In the genomic region with DNA sequence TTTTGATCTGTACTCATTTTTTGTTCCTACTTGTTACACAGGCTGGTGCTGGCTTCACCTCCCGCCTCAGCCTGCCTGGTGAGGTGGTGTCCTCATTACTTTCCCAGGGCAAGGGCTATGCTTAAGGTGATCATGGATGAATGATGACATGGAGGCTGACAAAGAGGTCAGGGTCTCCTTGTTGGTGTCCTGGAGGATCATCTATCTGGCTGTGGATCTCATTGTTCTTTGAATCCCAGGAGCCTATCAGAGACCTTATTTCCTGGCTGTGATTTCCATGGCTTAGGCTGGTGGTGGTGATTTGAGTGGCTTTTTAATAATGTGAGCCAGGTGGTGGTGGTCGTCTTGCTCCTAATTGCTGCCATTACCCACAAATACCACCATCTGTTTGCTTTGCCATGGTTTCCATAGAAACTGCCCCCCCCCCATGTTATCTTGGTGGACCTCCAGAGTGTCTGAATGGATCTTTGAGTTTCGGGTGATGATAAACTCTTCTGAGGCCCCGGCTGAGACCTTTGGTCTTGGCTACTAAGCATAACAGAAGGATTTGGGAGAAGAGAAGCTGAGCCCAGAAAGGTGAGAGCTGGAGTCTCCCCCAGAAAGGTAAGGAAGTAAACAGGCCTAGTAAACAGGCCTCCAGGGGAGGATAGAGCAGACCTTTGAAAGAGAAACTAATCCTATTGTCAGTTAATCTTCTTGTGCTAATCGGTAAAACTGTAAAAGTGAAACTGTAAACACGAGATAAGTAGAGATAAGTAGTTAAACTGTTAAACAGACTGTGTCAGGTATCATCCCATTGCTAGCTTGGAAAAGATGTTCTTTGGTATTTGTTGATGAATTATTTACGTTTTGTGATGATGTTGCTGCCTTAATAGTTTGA, we compare ENCODE assay signal across 8 mouse cellular contexts. TPM values are rescaled to one million over a fixed set of nuclear protein-coding genes. Genes with fewer than 3 reads are reported as not detected.
DNase-seq lines count a peak whose midpoint lies in the region; ATAC-seq and TF ChIP-seq lines count a peak whose summit lies in the region.

No protein-coding gene starts in this region.

- no peak for TF ChIP-seq POLR2A in myocyte (IDR thresholded peaks at IDR 0.05; ENCODE audit: insufficient read length, low read depth)

- H3K4me3 ChIP-seq in heart, embryonic 15.5 days = no peak overlapping the region
- no peak overlapping the region for H3K4me3 ChIP-seq in brown adipose tissue, adult 24 weeks (ENCODE audit: insufficient read depth, low read depth, low read length)
- H3K4me3 ChIP-seq in hindbrain, embryonic 16.5 days (ENCODE audit: low read length) = no peak overlapping the region
- no peak overlapping the region for H3K4me3 ChIP-seq in myocyte
- H3K4me3 ChIP-seq in kidney, embryonic 14.5 days (ENCODE audit: low read length) = no peak overlapping the region

- H3K9ac ChIP-seq in heart, embryonic 15.5 days = no peak overlapping the region
- no peak overlapping the region for H3K9ac ChIP-seq in hindbrain, embryonic 16.5 days (ENCODE audit: low read depth, low read length)
- H3K9ac ChIP-seq in kidney, embryonic 14.5 days (ENCODE audit: low read depth, low read length) = no peak overlapping the region

- ATAC-seq in heart, embryonic 15.5 days (replicated peaks; ENCODE audit: insufficient number of reproducible peaks, insufficient read depth, low FRiP score, low read depth) = no peak
- peak; percentile 50; the same call in 1 of the 2 replicates for ATAC-seq in hindbrain, embryonic 16.5 days
- no peak for ATAC-seq in kidney, embryonic 14.5 days (ENCODE audit: low FRiP score, low TSS enrichment)

- no peak for DNase-seq in heart, adult 8-10 months (ENCODE audit: low spot score)
- no peak for DNase-seq in thymus, postnatal 14 days
- no peak for DNase-seq in lung, postnatal 4 days

- peaks cover 83% of the 10 kb centered on the region for H3K79me2 ChIP-seq in myocyte (ENCODE audit: control insufficient read depth, insufficient read depth)

- no peaks in the 10 kb centered on the region for H3K4me1 ChIP-seq in heart, embryonic 15.5 days (replicated peaks)
- peaks cover 3% of the 10 kb centered on the region; the same call in 1 of the 2 replicates for H3K4me1 ChIP-seq in brown adipose tissue, adult 24 weeks (ENCODE audit: control insufficient read depth, insufficient read depth, insufficient read length, low read length)
- H3K4me1 ChIP-seq in hindbrain, embryonic 16.5 days (ENCODE audit: control insufficient read depth, insufficient read depth, low read depth, low read length) = peaks cover 4% of the 10 kb centered on the region; the same call in 1 of the 2 replicates
- no peaks in the 10 kb centered on the region for H3K4me1 ChIP-seq in kidney, embryonic 14.5 days (ENCODE audit: control insufficient read depth, insufficient read depth, low read length)

- H3ac ChIP-seq in myocyte (ENCODE audit: control insufficient read depth, insufficient read length) = no peak overlapping the region

- no peak overlapping the region for H3K27ac ChIP-seq in heart, embryonic 15.5 days
- H3K27ac ChIP-seq in brown adipose tissue, adult 24 weeks (replicated peaks; ENCODE audit: low read depth, low read length) = peak overlapping the region; percentile 72
- no peak overlapping the region for H3K27ac ChIP-seq in hindbrain, embryonic 16.5 days (ENCODE audit: low read depth, low read length)
- H3K27ac ChIP-seq in kidney, embryonic 14.5 days (ENCODE audit: low read depth, low read length) = no peak overlapping the region

- 37% methylated on average over 7 of the region's 7 CpGs for WGBS in heart, embryonic 15.5 days
- WGBS in hindbrain, embryonic 16.5 days = 40% methylated on average over 7 of the region's 7 CpGs
- 48% methylated on average over 7 of the region's 7 CpGs for WGBS in kidney, embryonic 14.5 days

- no peaks in the 10 kb centered on the region for H3K36me3 ChIP-seq in heart, embryonic 15.5 days
- H3K36me3 ChIP-seq in hindbrain, embryonic 16.5 days (ENCODE audit: control insufficient read depth, insufficient read depth, low read length) = no peaks in the 10 kb centered on the region
- H3K36me3 ChIP-seq in myocyte (ENCODE audit: control insufficient read depth, insufficient read depth) = no peaks in the 10 kb centered on the region
- no peaks in the 10 kb centered on the region for H3K36me3 ChIP-seq in kidney, embryonic 14.5 days (ENCODE audit: control insufficient read depth, insufficient read depth, low read length)

- peak overlapping the region; percentile 1; the same call in 1 of the 2 replicates for H3K4me2 ChIP-seq in heart, embryonic 15.5 days
- H3K4me2 ChIP-seq in hindbrain, embryonic 16.5 days (ENCODE audit: low read length) = no peak overlapping the region
- H3K4me2 ChIP-seq in myocyte (ENCODE audit: low read depth) = peak overlapping the region; percentile 34
- H3K4me2 ChIP-seq in kidney, embryonic 14.5 days (replicated peaks; ENCODE audit: low read depth, low read length) = no peak overlapping the region

- H3K27me3 ChIP-seq in heart, embryonic 15.5 days = no peaks in the 10 kb centered on the region
- H3K27me3 ChIP-seq in hindbrain, embryonic 16.5 days (replicated peaks; ENCODE audit: control insufficient read depth, insufficient read depth, low read length) = no peaks in the 10 kb centered on the region
- H3K27me3 ChIP-seq in myocyte (ENCODE audit: control insufficient read depth, insufficient read depth, insufficient read length) = no peaks in the 10 kb centered on the region
- no peaks in the 10 kb centered on the region for H3K27me3 ChIP-seq in kidney, embryonic 14.5 days (ENCODE audit: control insufficient read depth, insufficient read depth, low read length)

- H3K9me3 ChIP-seq in heart, embryonic 15.5 days (replicated peaks) = no peaks in the 10 kb centered on the region
- no peaks in the 10 kb centered on the region for H3K9me3 ChIP-seq in hindbrain, embryonic 16.5 days (ENCODE audit: control insufficient read depth, low read length)
- H3K9me3 ChIP-seq in kidney, embryonic 14.5 days (ENCODE audit: control insufficient read depth, low read length) = no peaks in the 10 kb centered on the region

TF ChIP-seq in myocyte, 11 proteins besides CTCF, POLR2A, EP300 and RAD21:
- TF ChIP-seq SRF (IDR thresholded peaks at IDR 0.05; ENCODE audit: control insufficient read depth, insufficient read length, low read depth) (no peak), MAX (IDR thresholded peaks at IDR 0.05; ENCODE audit: low read depth) (no peak), POLR2AphosphoS2 (IDR thresholded peaks at IDR 0.05; ENCODE audit: insufficient read length, low read depth) (no peak), TCF12 (IDR thresholded peaks at IDR 0.05; ENCODE audit: insufficient read depth, poor library complexity, severe bottlenecking) (no peak)

RNA-seq across cellular contexts. Expression of gene Sh3bgrl, which starts 18.5 kb away (rescaled TPM):
- 82.5 and 84.3 TPM in 2 replicates for polyA plus RNA-seq in heart, embryonic 15.5 days (2015; fragmentation: Nextera tagmentation; extraction: Ambion mirVana)
- total RNA-seq in heart, adult 8-10 months (2022) = 10 to 100 TPM; 26.3 to 36.2 (median 31.2) TPM
- 164 and 222 TPM in 2 replicates for polyA plus RNA-seq in brown adipose tissue, adult 24 weeks (2012; ENCODE audit: insufficient read depth, insufficient read length, missing spikeins)
- 171 and 181 TPM in 2 replicates for polyA plus RNA-seq in hindbrain, embryonic 16.5 days (2015; fragmentation: Nextera tagmentation; extraction: Ambion mirVana)
- polyA plus RNA-seq in myocyte (2012; fragmentation: generic; extraction: Trizol) = 18.5 TPM
- polyA plus RNA-seq in kidney, embryonic 14.5 days (2014; fragmentation: Nextera tagmentation; extraction: Ambion mirVana) = 145 and 169 TPM in 2 replicates

Comparison
In these comparisons a context has a peak if more than half of its experiments do, and no peak if none do; other contexts are left out.
1. H3K4me2 ChIP-seq: peak in heart, embryonic 15.5 days (single experiment) and myocyte (single experiment); none in hindbrain, embryonic 16.5 days (single experiment) and kidney, embryonic 14.5 days (single experiment).